Mouse (Mus musculus) cerebellum, adult 9-10 months (tissue): Measurements from ENCODE around the gene Polh.

ENCODE experiments used
- DNase-seq: peaks from one replicate; pipeline ENCODE4 v3.0.0; 2022

Polh gene

DNA sequence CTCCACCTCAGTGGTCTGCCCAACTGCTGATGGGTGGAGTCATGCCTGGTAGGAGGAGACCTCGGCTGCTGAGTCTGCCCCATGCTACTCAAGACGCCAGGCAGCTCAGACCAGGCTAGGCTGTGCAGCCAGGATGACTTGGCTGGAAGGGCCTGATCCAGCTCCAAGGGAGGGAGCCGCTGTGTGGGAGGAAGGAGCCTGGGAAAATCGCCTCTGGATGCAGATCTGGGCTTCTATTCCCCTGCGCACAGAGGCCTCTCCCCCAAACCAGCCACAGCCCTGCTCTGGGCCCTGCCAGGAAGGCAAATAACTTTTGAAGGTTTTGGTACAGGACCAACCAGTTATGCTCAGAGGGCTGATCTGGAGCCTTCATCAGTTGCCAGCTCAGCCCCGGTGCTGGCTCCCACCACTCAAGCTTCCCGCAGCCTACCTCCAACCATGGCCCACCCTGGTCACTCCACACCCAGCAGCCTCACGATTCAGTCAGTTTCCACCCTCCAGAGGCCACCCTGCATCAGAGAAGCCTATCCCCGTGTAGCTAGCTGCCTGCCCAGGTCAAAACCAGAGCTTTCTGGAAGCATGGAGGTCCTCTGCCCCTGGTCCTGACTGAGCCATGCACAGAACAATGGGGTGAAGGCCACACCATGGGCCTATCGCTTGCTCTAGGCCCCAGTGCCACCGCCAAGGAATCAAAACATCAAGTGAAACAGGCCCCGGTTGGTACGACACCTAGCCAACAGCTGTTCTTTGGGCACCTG lies 72.5 kb downstream of the Polh start:
- DNase-seq: no peak

DNA sequence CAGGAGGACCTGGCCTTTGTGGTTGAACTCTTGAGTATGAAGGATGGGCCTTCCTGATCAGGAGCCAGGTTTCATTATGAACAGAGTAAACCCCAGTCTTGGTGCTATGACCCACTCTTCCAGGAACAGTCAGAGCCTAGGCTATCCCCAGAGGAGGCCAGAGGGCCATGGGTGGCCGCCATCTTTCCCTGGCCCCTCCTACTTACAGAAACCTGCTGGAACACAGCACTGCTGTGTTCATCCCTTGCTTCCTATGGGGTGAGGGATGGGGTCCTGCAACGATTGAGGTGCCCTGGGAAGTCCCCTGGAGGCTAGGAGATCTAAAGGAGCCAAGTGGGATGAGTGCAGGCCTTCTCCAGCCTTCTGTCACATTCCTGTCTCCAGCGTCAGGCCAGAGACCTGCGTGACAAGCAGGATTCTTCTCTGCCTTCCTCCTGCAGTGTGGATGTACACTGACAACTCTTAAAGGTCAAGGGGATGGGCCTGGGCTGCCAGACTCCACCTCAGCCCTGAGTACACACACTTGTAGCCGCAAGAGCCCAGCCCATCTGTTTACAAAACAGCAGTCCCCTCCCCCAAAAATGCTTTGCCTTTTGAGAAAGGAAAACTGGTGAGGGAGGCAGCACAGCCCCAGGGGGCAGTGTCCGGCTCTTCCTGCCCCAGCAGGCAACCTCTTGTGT lies 74.5 kb downstream of the Polh start:
- DNase-seq: no peak

- DNase-seq: no peak
These were observed 75.8 kb downstream of the Polh start for GRCm38 (mm10) chr17:46126608-46127007.

- DNase-seq: no peak
These were observed 78.3 kb downstream of the Polh start for GRCm38 (mm10) chr17:46123953-46124700.

DNA sequence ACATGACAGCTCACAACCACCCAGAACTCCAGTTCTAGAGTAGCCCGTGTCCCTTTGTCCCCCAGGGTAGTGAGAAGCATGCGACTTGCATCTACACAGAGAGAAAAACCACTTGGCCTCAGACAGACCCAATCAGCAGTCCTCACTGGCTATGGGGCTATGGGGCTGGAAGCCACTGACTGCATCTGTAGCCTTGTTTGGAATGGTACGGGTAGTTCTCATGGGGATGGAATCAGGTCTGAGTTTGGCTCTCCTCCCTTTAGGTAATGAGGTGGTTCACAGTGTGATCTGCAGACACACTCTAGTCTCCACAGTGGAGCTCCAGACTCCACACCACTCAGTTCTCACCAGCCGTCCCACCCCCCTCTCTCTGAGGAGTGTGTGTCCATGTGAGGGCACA lies 79.2 kb downstream of the Polh start:
- no peak for DNase-seq

DNA sequence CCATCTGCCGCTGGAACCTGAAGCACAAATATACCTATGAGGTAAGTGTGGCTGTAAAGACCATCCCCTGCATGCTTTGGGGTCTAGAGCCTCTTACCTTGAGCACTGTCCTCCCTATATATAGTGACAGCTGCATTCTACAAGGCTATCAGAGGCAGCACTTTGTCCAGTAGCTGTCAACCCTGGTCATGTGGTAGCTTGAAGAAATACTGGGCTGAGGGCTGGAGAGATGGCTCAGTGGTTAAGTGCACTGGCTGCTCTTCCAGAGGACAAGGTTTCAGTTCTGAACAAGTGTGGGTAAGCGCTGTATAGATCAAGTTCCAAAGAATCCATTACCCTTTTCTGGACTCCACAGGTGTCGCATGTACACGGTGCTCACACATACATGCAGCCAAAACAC lies 79.7 kb downstream of the Polh start:
- DNase-seq: no peak
